Mouse (Mus musculus) stomach, embryonic 14.5 days (tissue): ENCODE results near the gene Tha1. TPM values are rescaled to one million over a fixed set of nuclear protein-coding genes. Genes with fewer than 3 reads are reported as not detected.

Experiments
- ATAC-seq: fragments of 200-750 bp; cut with Nextera tagmentation; 2 replicates; pipeline ENCODE4 v1.8.0; 2017; ENCODE audit warnings: low read depth, moderate TSS enrichment; ENCODE audit not compliant: insufficient number of reproducible peaks, insufficient read depth, low FRiP score
- H3K27ac ChIP-seq: fragments of 300-500 bp; sonication (generic); 2 replicates; pipeline ENCODE4 v1.5.1; 2014; ENCODE audit warnings: mild to moderate bottlenecking, low read length, moderate library complexity, mixed read lengths
- H3K27me3 ChIP-seq: fragments of 300-500 bp; sonication (generic); 2 replicates; pipeline ENCODE4 v1.6.1; 2014; ENCODE audit warnings: low read length, control low read depth, mixed read lengths; ENCODE audit not compliant: control insufficient read depth, insufficient read depth
- H3K36me3 ChIP-seq: fragments of 300-500 bp; sonication (generic); 2 replicates; pipeline ENCODE4 v1.6.1; 2014; ENCODE audit warnings: mild to moderate bottlenecking, control low read depth, low read length, moderate library complexity, mixed read lengths; ENCODE audit not compliant: control insufficient read depth, insufficient read depth
- H3K4me1 ChIP-seq: fragments of 300-500 bp; sonication (generic); 2 replicates; pipeline ENCODE4 v1.6.1; 2014; ENCODE audit warnings: low read length, control low read depth, mixed read lengths; ENCODE audit not compliant: control insufficient read depth, insufficient read depth
- H3K4me2 ChIP-seq: fragments of 300-500 bp; sonication (generic); replicated peaks from 2 replicates; pipeline ENCODE4 v1.6.1; 2014; ENCODE audit warnings: low read depth, low read length, control low read depth
- H3K4me3 ChIP-seq: fragments of 300-500 bp; sonication (generic); 2 replicates; pipeline ENCODE4 v1.5.1; 2014; ENCODE audit warnings: low read depth, low read length, control low read depth
- H3K9ac ChIP-seq: fragments of 300-500 bp; sonication (generic); replicated peaks from 2 replicates; pipeline ENCODE4 v1.6.1; 2014; ENCODE audit warnings: low read depth, mild to moderate bottlenecking, control low read depth, low read length, moderate library complexity, mixed read lengths
- H3K9me3 ChIP-seq: fragments of 300-500 bp; sonication (generic); 2 replicates; pipeline ENCODE4 v1.6.1; 2016; ENCODE audit warnings: low read depth, low read length, control low read depth; ENCODE audit not compliant: control insufficient read depth
- WGBS: fragments of 180-500 bp; shearing (Covaris S2); extraction: QIAGEN DNeasy Blood & Tissue Kit; methylation state at CpG from one replicate; pipeline ENCODE4 v1.1.7; 2014; 5-methylcytosine and 5-hydroxymethylcytosine counted together
- polyA plus RNA-seq: library from polyadenylated mRNA; unstranded; fragments of >200 nt; fragmentation: Nextera tagmentation; extraction: Ambion mirVana; gene quantifications from 2 replicates; pipeline ENCODE4 v1.2.1, GENCODE M21; 2014

Tha1 gene
- polyA plus RNA-seq, 1 experiment from 2014 or later = 6.4 TPM

- peak; percentile 15; the same call in 1 of the 2 replicates for ATAC-seq
- peak overlapping the region; percentile 67; the same call in 1 of the 2 replicates for H3K27ac ChIP-seq
- peak overlapping the region; percentile 53 for H3K4me2 ChIP-seq
- H3K4me3 ChIP-seq = peak overlapping the region; percentile 17
- H3K27me3 ChIP-seq = no peaks in the 10 kb centered on the region
- H3K9ac ChIP-seq = peak overlapping the region; percentile 30
- H3K36me3 ChIP-seq = no peaks in the 10 kb centered on the region
- H3K4me1 ChIP-seq = peaks cover 39% of the 10 kb centered on the region
- no peaks in the 10 kb centered on the region for H3K9me3 ChIP-seq
- WGBS = 6% methylated on average over 32 of the region's 33 CpGs
Measured at GRCm38 (mm10) chr11:117888853-117889822, 15.9 kb upstream of the Tha1 start.

- no peak for ATAC-seq
- WGBS = 20% methylated on average over 20 of the region's 20 CpGs
- H3K36me3 ChIP-seq = no peaks in the 10 kb centered on the region
- peak overlapping the region; percentile 33; the same call in 1 of the 2 replicates for H3K27ac ChIP-seq
- no peaks in the 10 kb centered on the region for H3K9me3 ChIP-seq
- H3K4me2 ChIP-seq = peak overlapping the region; percentile 53
- no peak overlapping the region for H3K9ac ChIP-seq
- H3K4me3 ChIP-seq = peak overlapping the region; percentile 17; the same call in 1 of the 2 replicates
- H3K27me3 ChIP-seq = no peaks in the 10 kb centered on the region
- H3K4me1 ChIP-seq = peaks cover 39% of the 10 kb centered on the region
Measured at GRCm38 (mm10) chr11:117888168-117888852, 15.0 kb upstream of the Tha1 start.

- H3K4me1 ChIP-seq = peaks cover 46% of the 10 kb centered on the region
- no peak overlapping the region for H3K9ac ChIP-seq
- 47% methylated on average over 5 of the region's 5 CpGs for WGBS
- H3K4me3 ChIP-seq = no peak overlapping the region
- H3K9me3 ChIP-seq = no peaks in the 10 kb centered on the region
- no peaks in the 10 kb centered on the region for H3K36me3 ChIP-seq
- no peak overlapping the region for H3K4me2 ChIP-seq
- no peaks in the 10 kb centered on the region for H3K27me3 ChIP-seq
- ATAC-seq = no peak
- H3K27ac ChIP-seq = no peak overlapping the region
Measured at GRCm38 (mm10) chr11:117886000-117886399, 12.7 kb upstream of the Tha1 start.

GRCm38 (mm10) chr11:117882208-117882607 is 8.9 kb upstream of the Tha1 start:
- H3K9ac ChIP-seq = no peak overlapping the region
- no peak for ATAC-seq
- WGBS = 85% methylated on average over 1 of the region's 1 CpGs
- peak overlapping the region; percentile 61; the same call in 1 of the 2 replicates for H3K27ac ChIP-seq
- peaks cover 33% of the 10 kb centered on the region for H3K4me1 ChIP-seq
- H3K27me3 ChIP-seq = no peaks in the 10 kb centered on the region
- H3K9me3 ChIP-seq = no peaks in the 10 kb centered on the region
- H3K4me2 ChIP-seq = no peak overlapping the region
- H3K36me3 ChIP-seq = no peaks in the 10 kb centered on the region
- H3K4me3 ChIP-seq = no peak overlapping the region

GRCm38 (mm10) chr11:117881787-117882186 is 8.5 kb upstream of the Tha1 start:
- no peaks in the 10 kb centered on the region for H3K9me3 ChIP-seq
- ATAC-seq = peak; percentile 43
- H3K9ac ChIP-seq = no peak overlapping the region; the same call in 1 of the 2 replicates
- 5% methylated on average over 8 of the region's 8 CpGs for WGBS
- H3K27me3 ChIP-seq = no peaks in the 10 kb centered on the region
- H3K4me2 ChIP-seq = no peak overlapping the region
- H3K36me3 ChIP-seq = no peaks in the 10 kb centered on the region
- H3K4me3 ChIP-seq = no peak overlapping the region
- H3K4me1 ChIP-seq = peaks cover 35% of the 10 kb centered on the region
- H3K27ac ChIP-seq = peak overlapping the region; percentile 61; the same call in 1 of the 2 replicates

- no peak for ATAC-seq
- Histone ChIP-seq H3K4me3 (no peak overlapping the region), H3K9me3 (no peaks in the 10 kb centered on the region), H3K9ac (no peak overlapping the region), H3K36me3 (no peaks in the 10 kb centered on the region), H3K4me2 (no peak overlapping the region), H3K27ac (peak overlapping the region; percentile 61; the same call in 1 of the 2 replicates), H3K27me3 (no peaks in the 10 kb centered on the region), H3K4me1 (peaks cover 35% of the 10 kb centered on the region)
- whole genome bisulfite sequencing = 76% methylated on average over 6 of the region's 6 CpGs
Measured at GRCm38 (mm10) chr11:117880977-117881358, 7.7 kb upstream of the Tha1 start.

- Histone ChIP-seq H3K27ac (no peak overlapping the region), H3K36me3 (no peaks in the 10 kb centered on the region), H3K27me3 (no peaks in the 10 kb centered on the region), H3K4me2 (no peak overlapping the region), H3K4me3 (no peak overlapping the region), H3K9me3 (no peaks in the 10 kb centered on the region), H3K9ac (no peak overlapping the region), H3K4me1 (peaks cover 39% of the 10 kb centered on the region)
- 90% methylated on average over 9 of the region's 9 CpGs for WGBS
- ATAC-seq = no peak
Measured at GRCm38 (mm10) chr11:117880336-117880976, 7.2 kb upstream of the Tha1 start.

GRCm38 (mm10) chr11:117879676-117880075 is 6.4 kb upstream of the Tha1 start:
- H3K4me2 ChIP-seq = no peak overlapping the region
- no peak overlapping the region for H3K4me3 ChIP-seq
- no peak overlapping the region for H3K9ac ChIP-seq
- H3K27me3 ChIP-seq = no peaks in the 10 kb centered on the region
- WGBS = 81% methylated on average over 6 of the region's 6 CpGs
- no peak for ATAC-seq
- H3K36me3 ChIP-seq = no peaks in the 10 kb centered on the region
- H3K4me1 ChIP-seq = peaks cover 39% of the 10 kb centered on the region
- no peaks in the 10 kb centered on the region for H3K9me3 ChIP-seq
- no peak overlapping the region for H3K27ac ChIP-seq
